Mouse (Mus musculus) CH12.LX (cell line): Measurements from ENCODE around the gene Swt1. TPM values are rescaled to one million over a fixed set of nuclear protein-coding genes. Genes with fewer than 3 reads are reported as not detected.
A peak's percentile ranks its signal among the peaks of the same experiment; 100 is the strongest.

Experiments
- DNase-seq: peaks from one replicate; pipeline ENCODE4 v3.0.0-alpha.2; 2013; ENCODE audit errors: extremely low read depth
- H3K27ac ChIP-seq: 2 replicates; pipeline ENCODE4 v1.5.1; 2012; ENCODE audit warnings: low read depth, mild to moderate bottlenecking, control low read depth, moderate library complexity; ENCODE audit not compliant: insufficient read depth
- H3K27me3 ChIP-seq: replicated peaks from 2 replicates; pipeline ENCODE3; 2012; ENCODE audit warnings: inconsistent platforms
- H3K36me3 ChIP-seq, 2 experiments: replicated peaks in 1 of 2; 2 replicates each; pipeline versions ENCODE3 to v1.6.1; 2012; ENCODE audit warnings: inconsistent platforms in 1 of 2, low read length in 1 of 2, mild to moderate bottlenecking in 1 of 2, mixed read lengths in 1 of 2, moderate library complexity in 1 of 2; ENCODE audit not compliant: control insufficient read depth in 1 of 2, insufficient read depth in 1 of 2
- H3K4me1 ChIP-seq, 2 experiments: 2 replicates each; pipeline ENCODE4 v1.6.1; 2012; ENCODE audit warnings: inconsistent platforms in 1 of 2, moderate library complexity in 1 of 2; ENCODE audit not compliant: insufficient read depth in 2 of 2, control insufficient read depth in 1 of 2
- H3K4me2 ChIP-seq: 2 replicates; pipeline ENCODE4 v1.6.1; 2012; ENCODE audit warnings: low read depth, mild to moderate bottlenecking, control low read depth; ENCODE audit not compliant: poor library complexity, insufficient read depth, severe bottlenecking
- H3K4me3 ChIP-seq, 3 experiments: fragments of 150-350 bp in 1 of 3; sonication (generic) in 1 of 3; replicated peaks in 1 of 3; 2 replicates each; pipeline versions ENCODE3 to v1.5.1; 2011 to 2012; ENCODE audit warnings: low read depth in 2 of 3, low read length in 2 of 3, mild to moderate bottlenecking in 2 of 3, moderate library complexity in 2 of 3, control low read depth in 1 of 3, improper control_type of control experiment in 1 of 3, inconsistent platforms in 1 of 3, mixed read lengths in 1 of 3; ENCODE audit not compliant: poor library complexity in 1 of 3
- H3K79me2 ChIP-seq: replicated peaks from 2 replicates; pipeline ENCODE4 v1.6.1; 2012; ENCODE audit warnings: mild to moderate bottlenecking, moderate library complexity; ENCODE audit not compliant: control insufficient read depth, poor library complexity, insufficient read depth, severe bottlenecking; ENCODE audit errors: extremely low read depth
- H3K9ac ChIP-seq: 2 replicates; pipeline ENCODE4 v1.6.1; 2012; ENCODE audit warnings: low read depth, mild to moderate bottlenecking, control low read depth, moderate library complexity; ENCODE audit not compliant: insufficient read depth
- H3K9me3 ChIP-seq: replicated peaks from 2 replicates; pipeline ENCODE3; 2012; ENCODE audit warnings: low read length, inconsistent platforms, mixed read lengths
- BHLHE40 ChIP-seq: IDR thresholded peaks from 2 replicates; pipeline ENCODE4 v1.6.1; 2011; ENCODE audit warnings: mild to moderate bottlenecking, low read depth, low read length, improper control_type of control experiment
- CHD1 ChIP-seq: IDR thresholded peaks from 2 replicates; pipeline ENCODE4 v1.6.1; 2012; ENCODE audit warnings: low read depth, low read length, improper control_type of control experiment, inconsistent platforms
- CHD2 ChIP-seq: IDR thresholded peaks from 2 replicates; pipeline ENCODE4 v1.6.1; 2011; ENCODE audit warnings: low read length, improper control_type of control experiment
- JUN ChIP-seq: IDR thresholded peaks from 2 replicates; pipeline ENCODE4 v1.6.1; 2011; ENCODE audit warnings: low read depth, mild to moderate bottlenecking, low read length, improper control_type of control experiment, moderate library complexity; ENCODE audit not compliant: insufficient read depth
- JUND ChIP-seq: conservative IDR thresholded peaks from 2 replicates; pipeline ENCODE4 v1.6.1; 2011; ENCODE audit warnings: low read depth, low read length, improper control_type of control experiment
- MYC ChIP-seq: IDR thresholded peaks from 2 replicates; pipeline ENCODE4 v1.6.1; 2011; ENCODE audit warnings: low read depth, mild to moderate bottlenecking, improper control_type of control experiment, low read length
- NRF1 ChIP-seq: IDR thresholded peaks from 2 replicates; pipeline ENCODE4 v1.6.1; 2014; ENCODE audit warnings: low read depth, mild to moderate bottlenecking, inconsistent platforms, low read length, improper control_type of control experiment, moderate library complexity
- POLR2AphosphoS2 ChIP-seq: IDR thresholded peaks from 2 replicates; pipeline ENCODE4 v1.6.1; 2011; ENCODE audit warnings: low read depth, low read length, improper control_type of control experiment
- RAD21 ChIP-seq: IDR thresholded peaks from 2 replicates; pipeline ENCODE4 v1.6.1; 2011; ENCODE audit warnings: low read depth, mild to moderate bottlenecking, low read length, improper control_type of control experiment, moderate library complexity
- SIN3A ChIP-seq: IDR thresholded peaks from 2 replicates; pipeline ENCODE4 v1.6.1; 2012; ENCODE audit warnings: low read length, improper control_type of control experiment, inconsistent platforms
- UBTF ChIP-seq: IDR thresholded peaks from 2 replicates; pipeline ENCODE4 v1.6.1; 2012; ENCODE audit warnings: low read depth, mild to moderate bottlenecking, inconsistent platforms, low read length, improper control_type of control experiment, moderate library complexity
- ZKSCAN1 ChIP-seq: IDR thresholded peaks from 2 replicates; pipeline ENCODE4 v1.6.1; 2012; ENCODE audit warnings: low read depth, inconsistent platforms, low read length, improper control_type of control experiment, borderline replicate concordance
- dilution Hi-C: fragments of 300-500 bp; cut with MboI; formaldehyde crosslinking; loops from 2 replicates; pipeline ENCODE4 v1.14.3; 2020; ENCODE audit warnings: low sequenced_read_pairs; ENCODE audit not compliant: extremely low pct_unique_long_range_greater_than_20kb, extremely low pct_ligation_motif_present
- in situ Hi-C: fragments of 300-500 bp; cut with MboI; formaldehyde crosslinking; loops from 3 replicates; pipeline ENCODE4 v1.14.3; 2019; ENCODE audit warnings: low sequenced_read_pairs, low pct_ligation_motif_present, low pct_unique_long_range_greater_than_20kb, mixed read lengths
- polyA plus RNA-seq: library from polyadenylated mRNA; unstranded; fragments of >175 nt; gene quantifications from 2 replicates; pipeline ENCODE4 v1.2.1, GENCODE M21; 2012; ENCODE audit warnings: low read depth; ENCODE audit not compliant: insufficient read length
- total RNA-seq, 2 experiments: library from RNA; depleted of rRNA; stranded (reverse); fragments of 300-350 nt in 1 of 2; fragments of >200 nt in 1 of 2; gene quantifications; 2 replicates each; pipeline ENCODE4 v1.2.3; 2012 to 2014

Gene Swt1
- total and polyA plus RNA-seq, 3 experiments: 8.0 to 19.6 (median 14.8) TPM

DNA sequence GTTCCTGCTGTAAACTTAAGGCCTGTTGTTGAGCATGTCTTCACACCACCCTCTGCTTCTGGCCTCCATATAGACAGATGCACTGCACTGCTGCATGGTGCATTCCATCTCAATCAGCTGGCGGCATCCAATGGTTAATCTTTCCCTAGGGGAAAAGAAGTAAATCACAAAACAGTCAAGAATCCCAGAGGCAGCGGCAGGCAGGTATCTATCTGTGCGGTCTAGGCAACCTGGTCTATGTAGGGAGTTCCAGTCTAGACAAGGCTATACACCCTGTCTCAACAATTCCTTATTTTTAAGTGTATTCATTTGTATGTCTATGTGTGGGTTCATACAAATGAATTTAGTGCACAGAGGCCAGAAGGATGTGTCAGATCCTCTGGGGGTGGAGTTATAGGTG lies 59.8 kb downstream of the Swt1 start:
- DNase-seq: no peak
- Histone ChIP-seq H3K9ac (no peak overlapping the region), H3K4me1 (peaks cover 11 to 26% of the 10 kb centered on the region in 2 experiments; a peak in 3 of 4 replicates), H3K79me2 (no peaks in the 10 kb centered on the region), H3K4me2 (no peak overlapping the region), H3K36me3 (peaks cover 46 to 55% of the 10 kb centered on the region in 2 experiments)
- in situ Hi-C loops: no loop called here
- dilution Hi-C loops: no loop called here
- no peak for TF ChIP-seq BHLHE40
- TF ChIP-seq JUND: no peak
- TF ChIP-seq JUN: no peak
- TF ChIP-seq ZKSCAN1: no peak
- no peak for TF ChIP-seq CHD2
- TF ChIP-seq, all 38 proteins: peak for 0
- H3K27ac ChIP-seq: no peak overlapping the region
- H3K4me3 ChIP-seq: no peak overlapping the region
- H3K9me3 ChIP-seq: no peaks in the 10 kb centered on the region
- no peaks in the 10 kb centered on the region for H3K27me3 ChIP-seq

DNA sequence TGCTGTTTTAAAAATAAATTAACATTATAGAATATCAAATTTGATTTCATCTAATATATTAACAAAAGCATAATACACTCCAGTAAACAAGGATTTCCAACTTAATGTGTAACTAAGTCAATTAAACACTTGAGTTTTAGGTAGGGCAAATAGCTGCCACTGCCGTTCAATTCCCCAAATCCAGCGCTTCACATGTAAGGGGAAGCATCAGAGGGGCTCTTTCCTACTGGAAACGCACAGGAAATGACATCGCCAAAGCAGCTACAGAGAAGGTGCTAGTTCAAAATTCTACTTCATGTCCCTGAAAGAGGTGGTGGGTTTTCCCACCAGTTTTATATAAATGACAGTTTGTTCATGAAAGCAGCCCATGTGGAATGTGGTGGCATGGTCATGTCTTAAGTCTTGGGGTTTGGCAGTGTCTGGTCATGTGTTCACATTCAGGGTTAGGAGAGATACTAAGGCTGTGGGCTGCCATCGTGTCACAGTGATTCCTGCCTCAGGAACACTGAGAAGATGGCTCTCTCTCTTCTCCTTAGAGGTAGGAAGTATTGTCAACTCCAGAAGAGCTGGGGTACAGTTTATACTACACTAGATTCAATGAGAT lies 60.4 kb downstream of the Swt1 start:
- H3K9me3 ChIP-seq: no peaks in the 10 kb centered on the region
- no peak for DNase-seq
- no peak overlapping the region for H3K4me3 ChIP-seq
- peaks cover 51 to 61% of the 10 kb centered on the region in 2 experiments for H3K36me3 ChIP-seq
- in situ Hi-C loops: no loop called here
- no peaks in the 10 kb centered on the region for H3K27me3 ChIP-seq
- no peak overlapping the region for H3K27ac ChIP-seq
- H3K79me2 ChIP-seq: no peaks in the 10 kb centered on the region
- no peak overlapping the region for H3K9ac ChIP-seq
- H3K4me1 ChIP-seq: peaks cover 11 to 26% of the 10 kb centered on the region in 2 experiments; a peak in 3 of 4 replicates
- H3K4me2 ChIP-seq: no peak overlapping the region
- TF ChIP-seq CHD1: no peak
- no peak for TF ChIP-seq NRF1
- TF ChIP-seq SIN3A: no peak
- dilution Hi-C loops: no loop called here

- H3K36me3 ChIP-seq: peaks cover 52 to 69% of the 10 kb centered on the region in 2 experiments
- H3K4me1 ChIP-seq: peaks cover 11 to 26% of the 10 kb centered on the region in 2 experiments; a peak in 3 of 4 replicates
- TF ChIP-seq POLR2AphosphoS2: peak; percentile 51; the same call in 1 of the 2 replicates
- no peak for TF ChIP-seq UBTF
- no peak for TF ChIP-seq RAD21
- no peak for TF ChIP-seq MYC
- TF ChIP-seq, all 38 proteins: peak for 1
- H3K27me3 ChIP-seq: no peaks in the 10 kb centered on the region
- H3K9me3 ChIP-seq: no peaks in the 10 kb centered on the region
- no peak overlapping the region for H3K9ac ChIP-seq
- no peak overlapping the region for H3K4me3 ChIP-seq
- no peak for DNase-seq
- H3K27ac ChIP-seq: no peak overlapping the region
- dilution Hi-C loops: no loop called here
- in situ Hi-C loops: no loop called here
- no peak overlapping the region for H3K4me2 ChIP-seq
- no peaks in the 10 kb centered on the region for H3K79me2 ChIP-seq
Measured at GRCm38 (mm10) chr1:151366944-151367605, 61.2 kb downstream of the Swt1 start.
